Mouse (Mus musculus): ENCODE data around the gene Masp1. TPM values are rescaled to one million over a fixed set of nuclear protein-coding genes. Genes with fewer than 3 reads are reported as not detected.

The Masp1 gene
- polyA plus RNA-seq, 1 experiment, result 16.5 TPM

- Histone ChIP-seq H3K79me2 (ENCODE audit: control insufficient read depth, insufficient read depth) (no peaks in the 10 kb centered on the region), H3K79me3 (ENCODE audit: low read depth) (no peaks in the 10 kb centered on the region)
- TF ChIP-seq CEBPB (IDR thresholded peaks at IDR 0.05; ENCODE audit: low read depth), result no peak
- TF ChIP-seq MYOG (IDR thresholded peaks at IDR 0.05; ENCODE audit: control insufficient read depth, extremely low read depth, insufficient read length), result no peak
- TF ChIP-seq MAX (IDR thresholded peaks at IDR 0.05), result no peak
- no peak for TF ChIP-seq USF1 (IDR thresholded peaks at IDR 0.05; ENCODE audit: low read depth)
- TF ChIP-seq FOSL1 (IDR thresholded peaks at IDR 0.05; ENCODE audit: insufficient read depth, low read length, poor library complexity, severe bottlenecking), result no peak
- TF ChIP-seq MYOD1 (IDR thresholded peaks at IDR 0.05; ENCODE audit: control insufficient read depth, insufficient read length, low read depth), result no peak
- TF ChIP-seq CTCF (IDR thresholded peaks at IDR 0.05; ENCODE audit: control insufficient read depth, insufficient read depth, insufficient read length), result no peak
Observed at GRCm38 (mm10) chr16:23475651-23476050, 45.0 kb downstream of the Masp1 start.

GRCm38 (mm10) chr16:23472046-23472445 lies 48.6 kb downstream of the Masp1 start:
- H3K27me3 ChIP-seq (ENCODE audit: control insufficient read depth, insufficient read depth, insufficient read length), result no peaks in the 10 kb centered on the region
- H3ac ChIP-seq (ENCODE audit: control insufficient read depth, insufficient read length, low read depth), result no peak overlapping the region
- H3K4me3 ChIP-seq (ENCODE audit: insufficient read depth, poor library complexity, severe bottlenecking), result no peak overlapping the region
- H3K79me2 ChIP-seq (ENCODE audit: control insufficient read depth, insufficient read depth), result no peaks in the 10 kb centered on the region
- no peak for TF ChIP-seq MAX (IDR thresholded peaks at IDR 0.05)
- no peak for TF ChIP-seq CEBPB (IDR thresholded peaks at IDR 0.05; ENCODE audit: low read depth)
- no peak for TF ChIP-seq CTCF (IDR thresholded peaks at IDR 0.05; ENCODE audit: control insufficient read depth, insufficient read depth, insufficient read length)
- TF ChIP-seq FOSL1 (IDR thresholded peaks at IDR 0.05; ENCODE audit: insufficient read depth, low read length, poor library complexity, severe bottlenecking), result no peak
- no peak for TF ChIP-seq USF1 (IDR thresholded peaks at IDR 0.05; ENCODE audit: low read depth)
- no peak for TF ChIP-seq MYOG (IDR thresholded peaks at IDR 0.05; ENCODE audit: control insufficient read depth, extremely low read depth, insufficient read length)
- TF ChIP-seq MYOD1 (IDR thresholded peaks at IDR 0.05; ENCODE audit: control insufficient read depth, insufficient read length, low read depth), result no peak
- no peaks in the 10 kb centered on the region for H3K79me3 ChIP-seq (ENCODE audit: low read depth)
- peaks cover 7% of the 10 kb centered on the region for H3K36me3 ChIP-seq (ENCODE audit: control insufficient read depth, insufficient read depth)

More at GRCm38 (mm10) chr16:23475651-23476050, 45.0 kb downstream of the Masp1 start:
- no peaks in the 10 kb centered on the region for H3K27me3 ChIP-seq (ENCODE audit: control insufficient read depth, insufficient read depth, insufficient read length)
- H3K4me3 ChIP-seq (ENCODE audit: insufficient read depth, poor library complexity, severe bottlenecking), result no peak overlapping the region
- H3ac ChIP-seq (ENCODE audit: control insufficient read depth, insufficient read length, low read depth), result no peak overlapping the region
- H3K36me3 ChIP-seq (ENCODE audit: control insufficient read depth, insufficient read depth), result peaks cover 7% of the 10 kb centered on the region

GRCm38 (mm10) chr16:23471551-23471950 lies 49.1 kb downstream of the Masp1 start:
- no peak overlapping the region for H3ac ChIP-seq (ENCODE audit: control insufficient read depth, insufficient read length, low read depth)
- H3K36me3 ChIP-seq (ENCODE audit: control insufficient read depth, insufficient read depth), result peaks cover 7% of the 10 kb centered on the region
- no peaks in the 10 kb centered on the region for H3K79me2 ChIP-seq (ENCODE audit: control insufficient read depth, insufficient read depth)
- H3K4me3 ChIP-seq (ENCODE audit: insufficient read depth, poor library complexity, severe bottlenecking), result no peak overlapping the region
- H3K27me3 ChIP-seq (ENCODE audit: control insufficient read depth, insufficient read depth, insufficient read length), result no peaks in the 10 kb centered on the region
- no peak for TF ChIP-seq CTCF (IDR thresholded peaks at IDR 0.05; ENCODE audit: control insufficient read depth, insufficient read depth, insufficient read length)
- no peak for TF ChIP-seq CEBPB (IDR thresholded peaks at IDR 0.05; ENCODE audit: low read depth)
- TF ChIP-seq MYOG (IDR thresholded peaks at IDR 0.05; ENCODE audit: control insufficient read depth, extremely low read depth, insufficient read length), result no peak
- TF ChIP-seq FOSL1 (IDR thresholded peaks at IDR 0.05; ENCODE audit: insufficient read depth, low read length, poor library complexity, severe bottlenecking), result no peak
- TF ChIP-seq USF1 (IDR thresholded peaks at IDR 0.05; ENCODE audit: low read depth), result no peak
- TF ChIP-seq MYOD1 (IDR thresholded peaks at IDR 0.05; ENCODE audit: control insufficient read depth, insufficient read length, low read depth), result no peak
- no peak for TF ChIP-seq MAX (IDR thresholded peaks at IDR 0.05)
- H3K79me3 ChIP-seq (ENCODE audit: low read depth), result no peaks in the 10 kb centered on the region

- TF ChIP-seq MAX (IDR thresholded peaks at IDR 0.05) (no peak), CEBPB (IDR thresholded peaks at IDR 0.05; ENCODE audit: low read depth) (no peak), MYOD1 (IDR thresholded peaks at IDR 0.05; ENCODE audit: control insufficient read depth, insufficient read length, low read depth) (no peak), MYOG (IDR thresholded peaks at IDR 0.05; ENCODE audit: control insufficient read depth, extremely low read depth, insufficient read length) (no peak), FOSL1 (IDR thresholded peaks at IDR 0.05; ENCODE audit: insufficient read depth, low read length, poor library complexity, severe bottlenecking) (no peak), CTCF (IDR thresholded peaks at IDR 0.05; ENCODE audit: control insufficient read depth, insufficient read depth, insufficient read length) (no peak)
- no peaks in the 10 kb centered on the region for H3K79me2 ChIP-seq (ENCODE audit: control insufficient read depth, insufficient read depth)
Observed at GRCm38 (mm10) chr16:23463671-23464347, 56.8 kb downstream of the Masp1 start.

GRCm38 (mm10) chr16:23458906-23459588 lies 61.6 kb downstream of the Masp1 start:
- Histone ChIP-seq H3K79me2 (ENCODE audit: control insufficient read depth, insufficient read depth) (no peaks in the 10 kb centered on the region), H3ac (ENCODE audit: control insufficient read depth, insufficient read length, low read depth) (no peak overlapping the region), H3K27me3 (ENCODE audit: control insufficient read depth, insufficient read depth, insufficient read length) (no peaks in the 10 kb centered on the region), H3K4me3 (ENCODE audit: insufficient read depth, poor library complexity, severe bottlenecking) (no peak overlapping the region), H3K36me3 (ENCODE audit: control insufficient read depth, insufficient read depth) (no peaks in the 10 kb centered on the region), H3K79me3 (ENCODE audit: low read depth) (no peaks in the 10 kb centered on the region)
- no peak for TF ChIP-seq CEBPB (IDR thresholded peaks at IDR 0.05; ENCODE audit: low read depth)

More at GRCm38 (mm10) chr16:23463671-23464347, 56.8 kb downstream of the Masp1 start:
- H3K4me3 ChIP-seq (ENCODE audit: insufficient read depth, poor library complexity, severe bottlenecking), result no peak overlapping the region
- no peaks in the 10 kb centered on the region for H3K79me3 ChIP-seq (ENCODE audit: low read depth)
- H3ac ChIP-seq (ENCODE audit: control insufficient read depth, insufficient read length, low read depth), result no peak overlapping the region
- no peaks in the 10 kb centered on the region for H3K36me3 ChIP-seq (ENCODE audit: control insufficient read depth, insufficient read depth)
- no peaks in the 10 kb centered on the region for H3K27me3 ChIP-seq (ENCODE audit: control insufficient read depth, insufficient read depth, insufficient read length)

Measured in C2C12 (cell line).